Mouse (Mus musculus) embryo, embryonic 11 days (tissue): ENCODE measurements at regions not wholly inside any gene's neighbourhood (a gene's known extent, or its start where the extent isn't known, plus 50 kb on each side); places are given as distances from the start of the nearest gene placed in this dataset.

Source experiments
- DNase-seq: peaks from one replicate; pipeline ENCODE4 v3.0.0-alpha.2; 2015

DNA sequence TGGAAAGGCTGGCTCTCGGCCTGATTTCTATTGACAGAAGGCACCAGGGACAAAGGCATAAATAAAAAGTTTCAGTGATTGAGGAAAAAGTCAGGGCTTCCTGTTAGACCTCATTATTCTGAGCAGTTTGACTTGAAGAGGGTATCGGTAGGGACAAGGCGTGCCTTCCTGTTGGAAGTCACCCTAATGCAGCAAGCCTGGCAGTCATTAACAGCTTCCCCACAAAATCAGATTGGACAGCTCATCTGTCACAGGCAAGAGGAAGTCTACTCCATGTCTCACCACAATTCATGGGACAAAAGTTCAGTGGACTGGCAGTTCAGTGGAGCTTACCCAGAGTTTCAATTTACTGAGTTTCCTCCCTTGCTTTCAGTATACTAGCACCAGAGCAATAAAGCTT is 715.5 kb downstream of the Fam181b start:
- DNase-seq: peak; percentile 16

DNA sequence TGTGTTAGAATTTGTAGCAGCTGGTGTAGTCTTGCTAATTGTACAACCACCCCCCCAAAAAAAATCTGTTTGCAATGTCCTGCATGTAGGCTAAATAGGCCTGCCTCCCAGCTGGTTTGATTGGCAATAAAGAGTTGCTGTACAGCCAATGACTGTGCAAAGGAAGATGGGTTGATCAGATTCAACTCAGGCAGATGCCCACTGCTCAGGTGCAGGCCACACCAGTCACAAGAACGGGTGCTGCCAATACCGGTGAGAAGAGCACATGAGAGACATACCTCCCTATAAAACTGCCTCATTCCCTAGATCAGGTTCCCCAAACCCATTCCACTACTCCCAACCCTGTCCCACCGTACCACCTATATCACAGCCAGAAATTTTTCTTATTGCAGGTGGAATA is 756.0 kb downstream of the Fam181b start:
- no peak for DNase-seq

DNA sequence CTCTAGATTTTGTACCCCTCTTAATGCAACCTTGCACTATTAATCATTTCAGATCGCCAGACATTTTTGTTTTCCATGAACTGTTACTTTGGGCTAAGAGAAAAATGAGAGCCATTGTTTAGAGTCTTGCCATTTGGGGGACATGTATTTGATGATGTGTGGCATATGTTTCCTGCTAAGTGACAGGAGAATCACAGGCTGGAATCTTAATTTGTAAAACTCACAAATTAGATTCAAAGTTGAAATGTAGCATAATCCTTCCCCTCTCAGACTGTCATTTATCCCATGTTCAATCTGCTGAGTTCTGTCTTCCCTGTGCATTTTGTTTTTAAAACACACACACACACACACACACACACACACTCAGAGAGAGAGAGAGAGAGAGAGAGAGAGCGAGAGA is 756.5 kb downstream of the Fam181b start:
- DNase-seq: no peak

DNA sequence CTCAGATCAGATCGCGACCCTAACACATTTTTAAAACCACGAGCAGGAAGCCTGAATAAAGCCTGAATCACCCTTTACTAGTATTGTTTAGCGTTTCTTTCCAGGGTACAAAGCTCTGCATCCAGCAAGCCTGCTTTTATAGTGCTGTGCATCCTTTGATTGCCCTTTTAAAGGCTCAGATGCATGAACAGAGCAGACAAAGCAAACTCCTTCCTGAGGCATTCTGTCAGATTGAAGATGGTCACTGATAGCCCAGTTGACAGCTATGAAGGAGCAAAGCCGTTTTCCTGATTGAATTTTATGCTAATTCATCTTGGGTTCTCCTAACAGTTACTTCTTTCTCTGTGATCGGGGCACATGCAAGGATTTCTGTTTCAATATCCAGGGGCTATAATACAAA is 775.4 kb downstream of the Fam181b start:
- no peak for DNase-seq

DNA sequence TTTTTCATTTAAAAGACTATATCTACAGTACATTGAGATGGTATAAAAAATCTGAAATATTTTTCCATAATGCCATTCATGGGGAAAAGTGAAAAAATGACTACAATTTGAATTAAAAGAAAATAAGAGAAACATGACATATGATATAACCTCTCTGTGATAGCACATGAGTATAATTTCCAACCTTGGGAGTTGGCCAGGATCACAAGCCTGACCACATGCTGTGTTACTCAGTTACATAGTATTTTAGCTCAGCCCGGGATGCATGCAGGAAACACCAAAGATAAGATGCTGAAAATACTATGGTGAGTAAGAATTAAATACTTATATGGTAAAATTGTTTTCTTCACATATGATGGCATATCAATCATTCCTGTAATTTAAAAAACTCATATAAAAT is 814.0 kb downstream of the Fam181b start:
- DNase-seq: no peak

DNA sequence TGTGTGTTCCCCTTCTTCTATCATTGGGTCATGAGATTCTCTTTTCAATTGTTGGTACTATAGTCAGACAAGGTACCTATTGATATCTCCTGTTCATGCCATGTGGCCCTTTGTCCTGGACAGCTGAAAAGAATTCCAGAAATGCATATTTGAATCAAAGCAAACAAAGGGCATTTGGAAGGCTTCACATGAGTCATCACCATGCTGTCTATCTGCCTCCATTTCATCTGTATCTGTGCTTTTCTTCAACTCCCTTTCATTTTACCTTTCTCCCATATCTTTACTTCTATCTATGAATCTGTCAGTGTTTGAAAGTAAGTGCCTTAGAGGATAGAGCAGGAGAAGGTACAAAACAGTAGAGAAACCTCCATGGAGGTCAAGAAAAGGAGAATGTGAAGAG is 817.3 kb downstream of the Fam181b start:
- DNase-seq: no peak

DNA sequence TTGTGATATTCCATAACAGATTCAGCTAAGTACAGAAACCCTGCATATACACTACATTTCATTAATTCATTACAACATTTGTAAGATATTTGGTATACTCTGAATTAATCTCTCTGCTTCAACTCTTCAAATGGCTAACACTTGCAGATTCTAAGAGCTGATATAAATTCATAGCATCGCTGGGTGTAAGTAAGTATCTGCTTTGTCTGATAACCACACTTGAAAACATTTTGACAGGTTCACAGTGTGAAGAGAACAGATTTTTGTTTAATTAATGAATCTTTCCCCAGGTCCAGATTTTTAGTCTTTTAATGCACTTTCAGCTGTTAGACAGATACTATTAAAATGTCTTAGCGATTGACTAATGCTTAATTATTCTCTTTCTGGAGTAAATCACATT is 823.1 kb downstream of the Fam181b start:
- no peak for DNase-seq

DNA sequence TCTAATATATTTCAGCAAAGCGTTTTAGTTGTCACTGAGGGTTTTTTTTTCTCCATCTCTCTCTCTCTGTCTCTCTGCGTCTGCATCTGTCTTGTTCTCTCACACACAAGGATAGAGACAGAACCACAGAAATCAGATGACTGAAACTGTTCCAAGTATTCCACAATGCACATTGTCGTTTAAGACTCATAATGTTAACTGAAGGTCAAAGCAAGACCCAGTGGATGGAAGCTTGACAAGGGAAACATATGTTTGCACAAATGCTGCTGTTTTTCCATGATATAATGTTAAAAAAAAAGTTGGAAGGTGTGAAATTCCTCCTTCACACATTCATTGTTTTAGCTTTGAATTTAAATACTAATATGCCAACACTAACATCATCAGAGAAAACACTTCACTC is 857.3 kb downstream of the Fam181b start:
- DNase-seq: no peak

DNA sequence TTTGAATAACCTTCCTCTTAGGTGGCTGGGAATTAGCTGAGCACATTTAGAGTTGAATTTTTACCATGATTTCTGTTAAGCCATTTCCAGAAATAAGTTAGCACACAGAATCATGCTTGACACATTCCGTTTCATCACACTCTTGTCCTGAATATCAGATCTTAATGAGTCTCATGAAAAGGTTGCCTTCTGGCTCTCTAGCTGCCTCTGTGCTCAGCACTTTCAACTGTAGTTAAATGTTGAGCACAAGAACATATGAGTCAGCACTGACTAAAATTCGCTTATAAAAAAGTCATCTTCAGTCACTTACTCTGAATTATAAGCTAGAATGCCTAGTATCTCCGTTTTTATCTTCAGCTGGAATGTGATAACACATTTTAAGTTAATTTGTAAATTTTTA is 902.4 kb downstream of the Fam181b start:
- no peak for DNase-seq

DNA sequence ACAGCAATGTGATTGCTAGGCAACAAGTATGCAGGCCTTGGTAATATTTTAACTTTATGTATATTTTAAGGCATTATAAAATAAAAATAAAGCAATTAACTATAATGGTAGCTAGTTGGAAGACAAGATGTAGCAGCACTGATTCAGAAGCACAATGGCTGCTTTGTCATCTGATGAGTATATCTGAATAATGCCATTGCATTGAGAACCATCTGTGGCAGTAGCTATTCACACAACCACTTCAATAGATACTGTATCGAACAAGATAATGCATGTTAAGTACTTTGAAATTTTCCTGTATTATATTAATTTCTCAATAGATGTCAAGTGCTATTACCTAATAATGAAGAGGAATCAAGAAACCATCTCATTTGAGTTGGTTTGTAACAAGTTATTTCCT is 923.1 kb downstream of the Fam181b start:
- DNase-seq: no peak

DNA sequence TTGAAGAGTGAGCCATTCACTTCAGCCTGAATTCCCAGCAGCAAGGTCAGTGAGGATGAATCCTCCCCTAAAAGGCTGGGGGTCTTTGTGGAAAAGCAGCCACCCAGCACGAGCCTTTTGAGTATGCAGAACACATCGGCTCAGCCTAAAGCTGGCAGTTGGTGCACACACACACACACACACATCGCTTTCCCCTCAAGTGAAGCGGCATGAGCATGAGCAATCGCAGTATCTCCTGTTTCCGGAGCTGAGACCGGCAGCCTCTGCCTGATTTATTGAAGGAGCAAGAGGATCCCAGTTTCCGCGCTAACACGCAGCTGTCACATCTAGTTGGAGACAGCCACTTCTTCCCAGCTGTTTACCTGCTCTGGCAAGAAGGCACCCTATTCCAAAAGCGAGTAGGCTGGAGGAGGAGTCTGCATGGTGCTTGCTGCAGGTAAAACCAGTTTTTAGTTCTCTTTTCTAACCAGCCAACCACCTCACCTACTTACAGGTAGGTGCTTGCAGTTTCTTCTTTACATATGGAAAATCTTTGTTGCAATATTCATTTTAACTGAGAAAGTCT is 962.9 kb downstream of the Fam181b start:
- peak; percentile 66 for DNase-seq

DNA sequence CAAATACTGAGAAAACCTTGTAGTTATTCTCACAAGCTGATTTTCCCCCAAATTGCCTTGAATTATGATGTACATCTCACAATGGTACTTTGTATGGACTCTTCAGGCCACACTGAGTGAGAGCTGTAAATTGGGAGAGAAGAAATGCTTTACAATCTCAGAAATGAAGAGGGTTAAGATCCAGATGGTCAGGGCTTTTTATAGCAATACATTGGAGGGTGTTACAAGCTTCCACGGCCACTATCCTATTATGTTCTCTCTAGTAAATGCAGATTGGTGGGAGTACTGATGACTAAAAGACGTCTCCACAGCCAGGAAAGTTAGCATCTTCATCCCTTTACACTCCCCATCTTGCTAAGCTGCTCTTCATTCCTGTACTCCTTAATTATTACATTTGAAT is 965.8 kb downstream of the Fam181b start:
- no peak for DNase-seq

DNA sequence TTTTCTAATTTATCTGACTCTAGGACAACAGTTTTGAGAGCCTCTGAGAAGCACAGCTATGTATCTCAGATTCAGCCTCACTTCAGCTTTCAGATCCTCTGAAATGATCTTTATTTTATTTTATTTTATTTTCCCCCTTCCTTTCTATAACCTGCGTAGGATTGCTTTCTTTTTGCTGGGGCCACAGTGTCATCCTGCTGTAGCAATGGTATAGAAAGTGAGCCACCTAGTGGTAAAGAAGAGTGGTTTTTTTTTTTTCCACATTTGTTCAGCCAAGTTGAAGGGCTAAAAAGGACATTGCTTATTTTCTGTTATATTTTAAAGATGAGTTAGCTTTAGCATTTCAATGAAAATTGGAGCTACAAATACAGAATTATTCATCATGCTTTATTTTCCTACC is 966.4 kb downstream of the Fam181b start:
- peak; percentile 50 for DNase-seq

DNA sequence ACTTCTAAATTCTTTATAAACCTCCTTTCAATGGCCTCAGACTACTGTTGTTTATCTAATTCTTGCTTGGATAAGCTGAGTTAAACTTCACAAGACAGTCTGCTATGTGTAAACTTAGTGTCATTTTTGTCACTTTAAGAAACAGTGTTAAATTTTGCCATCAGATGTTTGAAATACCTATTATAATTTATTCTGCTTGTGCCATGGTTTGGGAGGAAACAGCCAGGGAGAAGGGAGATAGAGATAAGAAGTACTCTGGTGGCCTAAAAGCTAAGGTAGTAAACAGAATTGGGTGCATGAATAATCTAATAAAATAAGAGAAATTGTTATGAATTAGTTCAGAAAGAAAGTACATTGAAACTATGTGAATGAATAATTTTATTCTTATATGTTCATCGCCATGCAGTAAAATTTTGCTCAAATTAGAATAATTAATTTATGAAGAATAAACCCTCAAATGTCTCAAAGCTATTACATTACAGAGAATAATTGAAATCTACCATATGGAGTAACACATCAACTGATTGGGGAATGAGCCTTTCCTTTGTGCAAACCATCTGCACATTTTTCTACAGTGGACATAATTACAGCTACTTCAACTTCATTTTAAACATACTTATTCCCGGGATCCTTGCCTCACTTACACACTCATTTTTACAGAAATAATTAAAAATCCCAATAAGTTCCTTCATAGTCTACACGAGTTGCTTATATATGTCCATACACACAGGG is 982.3 kb downstream of the Fam181b start:
- no peak for DNase-seq
